Mouse (Mus musculus): ENCODE results near the gene Rtn4rl2. TPM values are rescaled to one million over a fixed set of nuclear protein-coding genes. Genes with fewer than 3 reads are reported as not detected.

Rtn4rl2 gene
- polyA plus RNA-seq, 1 experiment from 2014 or later = 0.29 TPM

DNA sequence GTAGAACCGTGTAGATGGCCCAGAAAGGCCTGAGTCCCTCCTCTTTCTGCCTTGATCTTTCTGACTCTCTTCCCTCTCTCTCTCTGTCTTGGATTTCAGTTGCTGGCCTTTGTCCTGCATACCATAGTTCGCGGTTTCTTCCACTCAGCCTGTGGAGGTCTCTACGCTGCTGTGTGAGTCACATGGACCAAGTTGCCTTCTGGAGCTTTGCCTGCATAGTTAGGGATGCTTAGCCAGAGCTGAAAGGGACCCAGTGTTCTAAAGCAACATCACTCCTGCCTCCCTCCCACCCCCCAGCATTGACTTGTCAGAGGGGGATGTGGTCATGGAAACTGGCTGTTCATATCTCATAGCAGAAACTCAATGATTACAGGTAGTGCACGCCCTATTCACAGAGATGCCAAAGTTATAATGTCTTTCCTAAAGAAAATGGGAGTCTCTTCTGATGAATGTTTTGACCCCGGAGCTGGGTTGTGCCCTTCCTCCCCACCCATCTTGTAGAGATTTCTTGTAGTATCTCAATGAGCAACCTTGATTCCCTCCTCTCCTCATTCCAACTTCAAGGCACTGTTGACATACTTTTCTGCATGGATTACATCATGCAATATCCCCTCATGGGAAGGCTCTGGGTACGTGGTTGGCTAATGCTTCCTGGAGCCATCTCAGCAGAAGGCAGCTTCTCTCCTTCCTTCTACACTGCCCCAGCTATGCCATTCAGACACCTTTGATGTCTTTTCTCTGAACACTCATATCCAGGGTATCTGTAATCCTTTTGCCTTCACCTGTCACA is 26.3 kb downstream of the Rtn4rl2 start:
- Histone ChIP-seq H3K27ac (no peak overlapping the region), H3K9ac (no peak overlapping the region), H3K9me3 (replicated peaks) (no peaks in the 10 kb centered on the region), H3K4me1 (peaks cover 20% of the 10 kb centered on the region), H3K4me2 (no peak overlapping the region), H3K4me3 (no peak overlapping the region), H3K27me3 (replicated peaks) (peaks cover 4% of the 10 kb centered on the region), H3K36me3 (peaks cover 89% of the 10 kb centered on the region)
- ATAC-seq = no peak
- 89% methylated on average over 7 of the region's 7 CpGs for WGBS (ENCODE audit: insufficient replicate concordance)

DNA sequence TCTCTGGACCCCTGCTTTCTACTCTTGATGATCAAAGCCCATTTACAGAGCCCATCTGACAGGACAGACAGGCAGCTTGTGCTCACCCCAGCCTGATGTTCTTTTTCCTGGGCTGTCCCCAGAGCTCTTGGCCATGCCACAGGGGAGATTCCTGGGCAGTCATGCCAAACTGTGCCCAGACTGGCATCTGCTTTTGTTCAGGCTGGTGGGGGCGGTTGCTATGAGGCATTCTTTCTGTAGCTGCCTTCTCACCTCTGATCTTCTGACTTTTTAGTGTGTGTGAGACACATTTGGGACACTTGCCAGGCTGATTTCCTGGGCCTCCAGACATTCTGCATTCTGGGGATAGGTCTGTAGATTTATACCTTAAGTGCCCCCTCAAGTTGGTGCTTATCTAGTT is 28.0 kb downstream of the Rtn4rl2 start:
- H3K4me2 ChIP-seq = no peak overlapping the region
- no peak overlapping the region for H3K27ac ChIP-seq
- 95% methylated on average over 1 of the region's 1 CpGs for WGBS (ENCODE audit: insufficient replicate concordance)
- no peak for ATAC-seq
- no peak overlapping the region for H3K9ac ChIP-seq
- peaks cover 100% of the 10 kb centered on the region for H3K36me3 ChIP-seq
- no peaks in the 10 kb centered on the region for H3K9me3 ChIP-seq (replicated peaks)
- no peaks in the 10 kb centered on the region for H3K27me3 ChIP-seq (replicated peaks)
- H3K4me1 ChIP-seq = peaks cover 20% of the 10 kb centered on the region
- no peak overlapping the region for H3K4me3 ChIP-seq

DNA sequence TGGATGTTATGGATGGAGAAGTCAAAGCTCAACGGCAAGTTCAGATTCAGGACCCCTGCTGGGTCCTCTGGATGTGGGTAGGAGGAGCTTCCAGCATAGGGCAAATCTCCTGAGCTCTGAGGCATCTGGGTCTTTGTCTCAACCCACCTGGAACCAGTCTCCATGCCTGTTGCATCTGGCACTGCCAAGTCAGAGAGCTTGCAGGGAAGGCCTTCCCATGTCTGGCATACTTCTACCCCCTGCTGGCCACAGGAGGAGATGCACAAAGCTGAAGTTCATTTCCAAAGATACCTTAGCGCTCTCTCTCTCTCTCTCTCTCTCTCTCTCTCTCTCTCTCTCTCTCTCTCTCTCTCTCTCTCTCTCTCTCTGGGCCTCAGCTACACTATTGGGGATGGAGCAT is 30.8 kb downstream of the Rtn4rl2 start:
- no peaks in the 10 kb centered on the region for H3K9me3 ChIP-seq (replicated peaks)
- no peaks in the 10 kb centered on the region for H3K27me3 ChIP-seq (replicated peaks)
- H3K9ac ChIP-seq = no peak overlapping the region
- no peak overlapping the region for H3K4me3 ChIP-seq
- 65% methylated on average over 2 of the region's 2 CpGs for WGBS (ENCODE audit: insufficient replicate concordance)
- no peak overlapping the region for H3K4me2 ChIP-seq
- peaks cover 100% of the 10 kb centered on the region for H3K36me3 ChIP-seq
- H3K4me1 ChIP-seq = peaks cover 31% of the 10 kb centered on the region
- H3K27ac ChIP-seq = no peak overlapping the region
- peak; percentile 42 for ATAC-seq

DNA sequence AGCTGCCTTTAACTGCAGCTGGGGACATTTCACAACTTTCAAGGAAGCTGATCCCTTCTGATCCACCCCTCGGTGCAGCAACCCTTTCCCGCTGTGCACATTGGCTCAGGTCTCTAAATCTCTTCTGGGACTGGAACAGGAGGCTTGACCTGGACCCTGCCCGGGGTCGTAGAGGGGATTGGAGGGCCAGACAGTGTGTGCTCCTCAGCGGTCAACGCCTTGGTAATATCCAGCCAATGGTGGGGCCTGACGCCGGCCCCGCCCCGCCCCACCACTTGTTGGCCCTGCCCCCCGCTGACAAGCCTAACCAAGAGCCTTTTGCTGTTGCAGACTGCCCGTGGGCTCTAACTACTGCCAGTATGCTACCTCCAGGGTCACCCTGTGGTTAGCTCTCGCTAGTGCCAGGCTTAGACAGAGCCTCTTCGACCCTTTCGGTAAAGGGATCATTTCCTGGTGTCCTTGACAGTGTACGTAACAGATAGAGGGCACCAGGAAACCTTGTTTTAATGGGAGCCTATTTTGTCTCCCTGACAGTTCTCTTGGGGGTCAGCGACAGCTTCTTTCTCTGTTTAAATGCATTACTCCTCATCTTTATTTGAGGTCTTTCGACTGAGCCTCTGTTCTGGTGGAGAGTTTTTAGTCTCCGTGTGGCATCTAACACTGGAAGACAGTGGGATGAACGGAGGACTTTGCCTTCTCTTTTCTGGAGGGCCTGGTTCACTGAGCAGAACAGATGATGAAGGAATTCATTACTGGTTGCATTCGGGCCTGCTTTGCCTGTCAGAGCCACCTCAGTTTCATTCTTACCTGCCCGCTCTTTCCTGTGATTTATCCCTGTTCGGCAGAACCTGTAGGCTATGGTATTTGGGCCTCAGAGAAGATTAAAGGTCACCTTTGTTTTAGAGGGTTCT is 35.1 kb downstream of the Rtn4rl2 start:
- Histone ChIP-seq H3K4me3 (no peak overlapping the region), H3K36me3 (peaks cover 100% of the 10 kb centered on the region), H3K9ac (no peak overlapping the region), H3K4me1 (peaks cover 61% of the 10 kb centered on the region), H3K9me3 (replicated peaks) (no peaks in the 10 kb centered on the region), H3K27ac (peak overlapping the region; percentile 69), H3K4me2 (peak overlapping the region; percentile 0; the same call in 1 of the 2 replicates), H3K27me3 (replicated peaks) (no peaks in the 10 kb centered on the region)
- peak; percentile 79 for ATAC-seq
- 66% methylated on average over 23 of the region's 23 CpGs for whole genome bisulfite sequencing (ENCODE audit: insufficient replicate concordance)

DNA sequence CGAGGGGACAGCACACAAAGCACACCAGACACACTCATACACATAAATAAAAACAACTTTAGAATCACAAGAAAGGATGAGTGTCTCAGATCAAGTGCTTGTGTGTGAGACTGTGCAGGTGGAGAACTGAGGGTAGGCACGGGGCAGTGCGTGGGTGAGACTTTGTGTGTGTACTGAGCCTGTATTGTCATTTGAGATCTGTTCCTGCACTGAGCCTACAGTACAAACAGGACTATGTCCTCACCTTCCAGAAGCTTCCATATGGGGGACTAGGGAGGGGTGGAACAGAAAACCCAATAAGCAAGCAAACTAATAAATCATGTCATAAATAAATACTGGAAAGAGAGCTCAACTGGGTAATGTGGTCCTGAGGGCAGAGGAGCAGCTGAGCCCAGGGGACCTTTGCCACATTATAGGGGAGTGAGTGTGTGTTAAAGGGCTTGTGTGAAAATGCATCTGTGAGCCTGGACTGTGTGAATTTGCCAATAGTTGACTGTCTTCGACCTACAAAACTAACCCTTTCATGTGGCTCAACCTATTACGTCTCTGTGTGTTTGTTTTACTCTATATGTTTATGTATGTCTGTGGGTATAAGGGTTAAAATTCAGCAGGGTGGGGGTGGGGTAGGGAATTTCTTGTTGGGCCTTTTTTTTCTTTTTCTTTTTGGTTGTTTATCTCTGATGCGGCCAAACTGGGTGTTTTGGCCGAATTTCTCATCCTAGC is 35.9 kb downstream of the Rtn4rl2 start:
- Histone ChIP-seq H3K4me3 (no peak overlapping the region), H3K9ac (no peak overlapping the region), H3K27ac (peak overlapping the region; percentile 69), H3K4me1 (peaks cover 66% of the 10 kb centered on the region), H3K27me3 (replicated peaks) (no peaks in the 10 kb centered on the region), H3K36me3 (peaks cover 100% of the 10 kb centered on the region), H3K4me2 (peak overlapping the region; percentile 6; the same call in 1 of the 2 replicates), H3K9me3 (replicated peaks) (no peaks in the 10 kb centered on the region)
- WGBS (ENCODE audit: insufficient replicate concordance) = 70% methylated on average over 7 of the region's 7 CpGs
- ATAC-seq = peak; percentile 51

DNA sequence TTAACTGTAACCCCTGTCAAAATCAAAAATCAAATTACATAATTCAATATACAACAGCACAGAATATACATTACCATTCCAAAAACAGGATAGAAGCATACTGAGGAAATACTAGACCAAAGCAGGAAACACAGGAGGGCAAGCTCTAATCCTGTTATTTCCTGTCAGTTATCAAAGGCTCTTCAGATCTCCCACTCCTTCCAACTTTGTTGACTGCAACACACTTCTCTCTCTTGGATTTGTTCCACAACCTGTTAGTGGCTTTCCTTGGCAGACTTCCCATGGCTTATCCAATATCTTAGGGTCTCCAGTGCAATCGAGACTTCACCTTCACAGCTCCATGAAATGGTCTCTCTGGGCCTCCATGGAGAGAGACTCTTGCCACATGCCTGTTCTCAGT is 41.3 kb downstream of the Rtn4rl2 start:
- Histone ChIP-seq H3K9ac (peak overlapping the region; percentile 93), H3K27ac (peak overlapping the region; percentile 65), H3K36me3 (peaks cover 91% of the 10 kb centered on the region), H3K4me2 (peak overlapping the region; percentile 83), H3K4me1 (peaks cover 86% of the 10 kb centered on the region), H3K27me3 (replicated peaks) (no peaks in the 10 kb centered on the region), H3K9me3 (replicated peaks) (no peaks in the 10 kb centered on the region), H3K4me3 (0 out of 2 replicates have a peak overlapping the region, but pooled peaks have one; percentile 7)
- 77% methylated on average over 1 of the region's 1 CpGs for WGBS (ENCODE audit: insufficient replicate concordance)
- no peak for ATAC-seq

DNA sequence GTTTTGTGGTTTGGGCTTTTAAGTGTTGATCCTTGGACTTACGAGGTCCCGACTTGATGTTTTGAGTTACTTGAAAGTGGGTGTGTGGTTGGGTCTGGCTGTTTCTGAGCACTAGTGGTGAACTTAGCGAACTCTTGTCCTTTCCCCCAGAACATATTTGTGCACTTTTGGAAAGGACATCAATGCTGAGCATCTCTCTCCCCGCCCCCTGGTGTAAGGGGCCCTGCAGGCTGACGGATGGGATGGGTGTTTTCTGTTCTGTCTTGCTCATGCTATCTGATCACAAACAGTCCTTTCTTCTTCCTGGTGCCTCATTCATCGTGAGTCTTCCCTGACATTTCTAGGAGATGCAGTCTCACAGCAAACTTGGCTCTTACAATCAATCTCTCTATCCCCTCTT is 42.9 kb downstream of the Rtn4rl2 start:
- H3K9ac ChIP-seq = peak overlapping the region; percentile 93
- peak overlapping the region; percentile 83 for H3K4me2 ChIP-seq
- ATAC-seq = peak; percentile 16; the same call in 1 of the 2 replicates
- no peaks in the 10 kb centered on the region for H3K27me3 ChIP-seq (replicated peaks)
- peak overlapping the region; percentile 84 for H3K4me3 ChIP-seq
- no peaks in the 10 kb centered on the region for H3K9me3 ChIP-seq (replicated peaks)
- H3K4me1 ChIP-seq = peaks cover 78% of the 10 kb centered on the region
- H3K36me3 ChIP-seq = peaks cover 75% of the 10 kb centered on the region
- peak overlapping the region; percentile 97 for H3K27ac ChIP-seq
- WGBS (ENCODE audit: insufficient replicate concordance) = 32% methylated on average over 6 of the region's 6 CpGs

DNA sequence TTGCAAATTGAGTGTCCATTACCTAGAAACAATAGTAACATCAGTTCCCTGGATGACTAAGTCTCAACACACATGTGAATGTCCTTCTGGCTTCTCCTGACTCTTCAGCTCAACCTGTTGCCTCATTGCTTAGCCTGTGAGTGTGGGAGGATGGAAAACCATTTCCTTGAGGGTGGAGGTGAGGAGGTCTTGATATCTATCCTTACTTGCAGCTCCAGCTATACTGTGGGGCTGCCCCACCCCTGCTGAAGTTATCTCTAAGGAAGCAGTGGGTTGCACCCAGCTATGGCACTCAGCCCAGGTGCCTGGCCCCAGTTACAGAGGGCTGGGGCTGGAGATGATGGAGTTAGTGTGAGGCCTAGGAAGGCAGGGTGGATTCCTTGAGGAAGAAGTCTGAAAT is 44.6 kb downstream of the Rtn4rl2 start:
- Histone ChIP-seq H3K36me3 (peaks cover 57% of the 10 kb centered on the region), H3K27me3 (replicated peaks) (no peaks in the 10 kb centered on the region; the same call in 1 of the 2 replicates), H3K4me2 (peak overlapping the region; percentile 83), H3K9ac (peak overlapping the region; percentile 93), H3K27ac (peak overlapping the region; percentile 97), H3K4me3 (peak overlapping the region; percentile 84), H3K9me3 (replicated peaks) (no peaks in the 10 kb centered on the region), H3K4me1 (peaks cover 78% of the 10 kb centered on the region)
- ATAC-seq = peak; percentile 94

DNA sequence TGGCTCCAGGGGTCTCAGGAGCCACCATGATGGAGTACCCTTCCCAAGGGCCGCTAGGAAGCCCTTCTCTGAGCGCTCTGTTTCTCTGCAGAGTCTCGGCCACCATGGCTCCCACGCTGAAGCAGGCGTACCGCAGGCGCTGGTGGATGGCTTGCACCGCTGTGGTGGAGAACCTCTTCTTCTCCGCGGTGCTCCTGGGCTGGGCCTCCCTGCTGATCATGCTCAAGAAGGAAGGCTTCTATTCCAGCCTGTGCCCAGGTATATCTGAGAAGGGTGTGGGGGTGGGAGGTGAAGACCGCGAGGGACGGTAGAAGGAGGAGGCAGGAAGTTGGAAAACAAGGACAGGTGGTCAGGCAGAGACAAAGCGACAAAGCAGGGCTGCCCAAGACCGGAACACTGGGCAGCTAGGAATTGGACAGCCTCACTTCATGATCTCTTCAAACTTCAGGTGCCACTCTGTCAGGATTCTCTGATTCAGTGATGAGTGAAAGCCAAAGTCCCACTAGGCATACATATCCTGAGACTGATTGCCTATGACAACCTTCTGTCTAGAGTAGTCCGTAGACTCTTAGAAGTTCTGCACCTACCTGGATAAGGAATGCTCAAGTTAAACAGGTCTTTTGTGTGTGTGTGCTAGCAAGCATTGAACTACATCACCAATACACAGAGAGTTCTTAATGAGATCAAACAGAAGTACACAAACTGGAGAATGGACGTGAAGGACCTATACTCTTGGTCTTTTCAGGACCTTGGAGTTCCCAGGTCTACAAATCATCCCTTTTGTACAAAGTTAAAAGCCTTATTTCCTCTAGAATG is 45.6 kb downstream of the Rtn4rl2 start:
- peak overlapping the region; percentile 97 for H3K27ac ChIP-seq
- H3K36me3 ChIP-seq = peaks cover 48% of the 10 kb centered on the region
- H3K4me2 ChIP-seq = peak overlapping the region; percentile 83
- peak overlapping the region; percentile 93 for H3K9ac ChIP-seq
- no peak for ATAC-seq
- WGBS (ENCODE audit: insufficient replicate concordance) = 2% methylated on average over 17 of the region's 17 CpGs
- H3K27me3 ChIP-seq (replicated peaks) = no peaks in the 10 kb centered on the region; the same call in 1 of the 2 replicates
- H3K9me3 ChIP-seq (replicated peaks) = no peaks in the 10 kb centered on the region
- H3K4me1 ChIP-seq = peaks cover 73% of the 10 kb centered on the region
- H3K4me3 ChIP-seq = peak overlapping the region; percentile 84

DNA sequence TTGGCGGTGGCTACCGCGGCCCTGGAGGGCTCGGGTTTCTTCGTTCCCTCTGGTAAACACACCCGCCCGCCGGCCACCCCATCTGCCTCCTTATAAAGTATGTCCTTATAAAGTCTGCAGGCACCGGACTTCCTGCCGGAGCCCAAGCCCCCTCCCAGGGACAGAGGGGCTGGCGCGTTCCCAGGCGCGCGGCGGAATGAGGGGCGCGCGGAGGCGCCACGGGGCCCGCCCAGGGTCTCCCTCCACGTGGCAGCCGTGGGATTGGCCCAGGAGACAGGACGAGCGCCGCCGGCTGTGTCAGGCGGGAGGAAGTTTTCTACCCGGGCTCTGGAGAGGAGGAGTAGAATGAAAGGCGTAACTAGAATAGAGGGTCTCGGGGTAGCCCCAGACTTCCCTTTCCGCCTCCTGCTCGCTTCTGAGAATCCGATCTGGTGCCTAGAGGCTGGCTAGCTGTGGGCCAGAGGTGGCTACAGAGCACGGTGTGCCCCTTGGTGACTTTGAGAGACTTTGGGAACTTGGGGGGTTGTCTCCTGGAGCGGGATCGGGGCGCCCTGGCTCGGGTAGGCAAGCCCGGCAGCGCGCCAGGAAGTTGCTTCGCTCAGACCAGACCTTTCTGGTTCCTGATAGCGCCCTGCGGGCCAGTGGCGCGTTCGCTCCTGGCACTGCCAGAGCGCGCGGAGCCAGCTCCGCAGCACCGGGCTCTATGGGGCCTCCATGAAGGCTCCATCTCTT is 46.3 kb downstream of the Rtn4rl2 start:
- Histone ChIP-seq H3K9me3 (replicated peaks) (no peaks in the 10 kb centered on the region), H3K27me3 (replicated peaks) (peaks cover 6% of the 10 kb centered on the region; the same call in 1 of the 2 replicates), H3K36me3 (peaks cover 40% of the 10 kb centered on the region), H3K4me2 (peak overlapping the region; percentile 83), H3K27ac (peak overlapping the region; percentile 97), H3K4me1 (peaks cover 66% of the 10 kb centered on the region), H3K9ac (peak overlapping the region; percentile 93), H3K4me3 (peak overlapping the region; percentile 84)
- peak; percentile 49 for ATAC-seq
- under 1% methylated on average over 54 of the region's 54 CpGs for WGBS (ENCODE audit: insufficient replicate concordance)

Data from liver, embryonic 12.5 days (tissue).